Mouse (Mus musculus): Measurements from ENCODE around the gene Rpp38.

Rpp38 gene

GRCm38 (mm10) chr2:3285181-3285530 lies 47.3 kb downstream of the Rpp38 start:
- DNase-seq: no peak

DNA sequence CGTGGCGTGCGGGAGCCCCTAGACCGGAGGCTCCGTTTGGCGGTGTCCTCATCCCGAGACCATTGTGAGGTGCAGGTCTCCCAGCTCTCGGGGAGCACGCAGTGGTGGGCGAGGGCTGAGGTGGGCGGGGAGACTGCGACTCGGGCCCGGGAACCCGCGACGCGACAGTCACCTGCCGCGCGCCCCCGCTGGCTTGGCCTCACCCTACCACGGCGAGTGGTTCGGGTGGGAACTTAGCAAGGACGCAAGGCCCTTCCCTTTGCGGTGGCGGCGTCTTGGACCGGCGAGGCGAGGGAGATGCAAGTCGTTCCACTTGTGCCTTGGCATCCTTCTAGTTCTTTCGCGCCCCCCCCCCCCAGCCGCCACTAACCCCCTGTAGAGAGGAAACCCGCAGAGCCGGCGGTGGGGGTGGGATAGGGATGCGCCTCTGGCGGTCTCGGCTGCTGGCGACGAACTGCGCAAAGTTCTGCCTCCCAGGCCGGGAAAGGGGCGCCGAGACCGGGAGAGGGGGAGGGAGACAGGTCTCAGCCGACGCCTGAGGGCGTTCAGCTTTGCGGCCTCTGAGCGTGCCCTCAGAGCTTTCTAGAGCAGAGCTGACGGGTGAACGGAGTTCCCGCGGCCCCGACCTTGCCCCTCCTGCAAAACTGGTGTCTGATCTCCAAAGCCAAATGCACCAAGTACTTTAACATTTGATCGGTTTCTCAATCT lies 47.8 kb downstream of the Rpp38 start:
- DNase-seq: peak; percentile 70

- DNase-seq: peak; percentile 99
Observed at GRCm38 (mm10) chr2:3283602-3284472, 48.6 kb downstream of the Rpp38 start, which contains the start of gene Nmt2. Gene Nmt2 (plus strand): TSS chr2:3284212.

DNA sequence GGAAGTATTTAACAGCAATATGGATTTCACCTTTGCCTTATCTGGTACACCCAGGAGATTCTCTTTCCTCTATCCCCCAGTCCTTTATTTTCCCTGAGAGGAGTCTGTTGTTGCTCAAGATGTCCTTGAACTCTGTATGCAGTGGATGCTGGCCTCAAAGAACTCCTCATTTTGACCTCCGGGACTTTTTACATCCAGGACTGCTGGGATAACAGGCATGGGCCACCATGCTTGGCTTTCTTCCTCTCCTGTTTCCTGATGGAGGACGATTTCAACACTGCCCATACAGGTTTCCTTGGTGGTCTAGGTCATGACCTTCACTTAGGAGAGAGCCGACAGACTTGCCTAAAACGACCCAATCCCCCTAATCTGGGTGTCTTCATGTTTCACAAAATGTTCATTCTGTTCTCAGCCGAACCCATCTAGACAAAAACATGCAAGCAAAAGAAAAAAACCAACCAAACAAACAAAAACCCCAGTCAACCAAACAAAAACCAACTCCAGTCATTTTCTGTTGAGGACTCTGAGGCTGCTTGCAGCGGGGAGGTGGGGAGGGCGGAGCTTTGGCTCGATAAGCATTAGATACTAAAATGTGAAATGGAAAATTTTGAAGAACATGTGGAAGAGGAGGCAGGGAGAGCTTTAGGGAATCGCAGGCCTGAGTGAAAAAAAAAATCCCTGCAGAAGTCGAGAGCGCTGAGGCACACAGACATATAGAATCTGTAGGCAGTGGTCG lies 49.4 kb downstream of the Rpp38 start:
- no peak for DNase-seq

DNA sequence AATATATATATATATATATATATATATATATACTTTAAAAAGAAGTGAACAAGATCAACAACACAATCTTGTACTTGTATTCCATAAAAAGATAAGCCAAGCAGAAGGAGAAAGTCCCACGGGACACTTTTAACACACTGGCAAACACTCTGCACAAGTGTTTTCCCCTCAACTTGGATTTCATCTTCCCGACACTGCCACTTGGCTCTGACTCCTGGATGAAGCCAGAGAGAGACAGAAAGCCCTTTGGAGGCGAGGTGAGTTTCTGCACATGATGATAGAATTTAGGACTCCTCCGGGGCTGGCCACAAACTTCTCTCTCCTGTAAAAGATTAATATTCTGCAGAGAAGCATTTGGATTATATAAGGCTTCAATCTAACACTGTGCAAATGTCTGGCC lies 51.1 kb downstream of the Rpp38 start:
- DNase-seq: no peak

All from cerebellum, adult 8-10 months (tissue).